Mouse (Mus musculus) heart, adult 2 months (tissue): ENCODE data around the gene Foxf1.

ENCODE experiments used
- CTCF ChIP-seq: fragments of 200-600 bp; IDR thresholded peaks from 2 replicates; pipeline ENCODE4 v1.8.1; 2022; ENCODE audit warnings: antibody characterized with exemption, mild to moderate bottlenecking, moderate library complexity
- EP300 ChIP-seq: fragments of 200-500 bp; IDR thresholded peaks from 2 replicates; pipeline ENCODE4 v1.6.1; 2011; ENCODE audit warnings: low read depth, low read length, control low read depth; ENCODE audit not compliant: insufficient read depth

GRCm38 (mm10) chr8:121119635-121120455 lies 35.7 kb downstream of the Foxf1 start:
- no peak for TF ChIP-seq EP300
- TF ChIP-seq CTCF = no peak
